Mouse (Mus musculus) stomach, embryonic 14.5 days (tissue): ENCODE results near the gene Erp27. TPM values are rescaled to one million over a fixed set of nuclear protein-coding genes. Genes with fewer than 3 reads are reported as not detected.

Source experiments
- ATAC-seq: fragments of 200-750 bp; cut with Nextera tagmentation; 2 replicates; pipeline ENCODE4 v1.8.0; 2017; ENCODE audit warnings: low read depth, moderate TSS enrichment; ENCODE audit not compliant: insufficient number of reproducible peaks, insufficient read depth, low FRiP score
- H3K27ac ChIP-seq: fragments of 300-500 bp; sonication (generic); 2 replicates; pipeline ENCODE4 v1.5.1; 2014; ENCODE audit warnings: mild to moderate bottlenecking, low read length, moderate library complexity, mixed read lengths
- H3K27me3 ChIP-seq: fragments of 300-500 bp; sonication (generic); 2 replicates; pipeline ENCODE4 v1.6.1; 2014; ENCODE audit warnings: low read length, control low read depth, mixed read lengths; ENCODE audit not compliant: control insufficient read depth, insufficient read depth
- H3K36me3 ChIP-seq: fragments of 300-500 bp; sonication (generic); 2 replicates; pipeline ENCODE4 v1.6.1; 2014; ENCODE audit warnings: mild to moderate bottlenecking, control low read depth, low read length, moderate library complexity, mixed read lengths; ENCODE audit not compliant: control insufficient read depth, insufficient read depth
- H3K4me1 ChIP-seq: fragments of 300-500 bp; sonication (generic); 2 replicates; pipeline ENCODE4 v1.6.1; 2014; ENCODE audit warnings: low read length, control low read depth, mixed read lengths; ENCODE audit not compliant: control insufficient read depth, insufficient read depth
- H3K4me2 ChIP-seq: fragments of 300-500 bp; sonication (generic); replicated peaks from 2 replicates; pipeline ENCODE4 v1.6.1; 2014; ENCODE audit warnings: low read depth, low read length, control low read depth
- H3K4me3 ChIP-seq: fragments of 300-500 bp; sonication (generic); 2 replicates; pipeline ENCODE4 v1.5.1; 2014; ENCODE audit warnings: low read depth, low read length, control low read depth
- H3K9ac ChIP-seq: fragments of 300-500 bp; sonication (generic); replicated peaks from 2 replicates; pipeline ENCODE4 v1.6.1; 2014; ENCODE audit warnings: low read depth, mild to moderate bottlenecking, control low read depth, low read length, moderate library complexity, mixed read lengths
- H3K9me3 ChIP-seq: fragments of 300-500 bp; sonication (generic); 2 replicates; pipeline ENCODE4 v1.6.1; 2016; ENCODE audit warnings: low read depth, low read length, control low read depth; ENCODE audit not compliant: control insufficient read depth
- WGBS: fragments of 180-500 bp; shearing (Covaris S2); extraction: QIAGEN DNeasy Blood & Tissue Kit; methylation state at CpG from one replicate; pipeline ENCODE4 v1.1.7; 2014; 5-methylcytosine and 5-hydroxymethylcytosine counted together
- polyA plus RNA-seq: library from polyadenylated mRNA; unstranded; fragments of >200 nt; fragmentation: Nextera tagmentation; extraction: Ambion mirVana; gene quantifications from 2 replicates; pipeline ENCODE4 v1.2.1, GENCODE M21; 2014

The Erp27 gene
- polyA plus RNA-seq, 1 experiment from 2014 or later, result 0.48 TPM

GRCm38 (mm10) chr6:136906937-136907293, 15.1 kb downstream of the Erp27 start:
- peaks cover 31% of the 10 kb centered on the region for H3K4me1 ChIP-seq
- 71% methylated on average over 10 of the region's 10 CpGs for WGBS

GRCm38 (mm10) chr6:136906283-136906936, 15.6 kb downstream of the Erp27 start:
- 71% methylated on average over 19 of the region's 19 CpGs for WGBS
- peak overlapping the region; percentile 39; the same call in 1 of the 2 replicates for H3K27ac ChIP-seq
- no peak overlapping the region for H3K9ac ChIP-seq
- no peak overlapping the region for H3K4me2 ChIP-seq
- no peak overlapping the region for H3K4me3 ChIP-seq
- H3K36me3 ChIP-seq, result no peaks in the 10 kb centered on the region
- H3K4me1 ChIP-seq, result peaks cover 31% of the 10 kb centered on the region
- H3K9me3 ChIP-seq, result no peaks in the 10 kb centered on the region
- no peak for ATAC-seq
- no peaks in the 10 kb centered on the region for H3K27me3 ChIP-seq

More at GRCm38 (mm10) chr6:136906937-136907293, 15.1 kb downstream of the Erp27 start:
- ATAC-seq, result no peak
- no peak overlapping the region for H3K4me2 ChIP-seq
- no peaks in the 10 kb centered on the region for H3K27me3 ChIP-seq
- no peaks in the 10 kb centered on the region for H3K9me3 ChIP-seq
- no peak overlapping the region for H3K9ac ChIP-seq
- no peaks in the 10 kb centered on the region for H3K36me3 ChIP-seq
- no peak overlapping the region for H3K4me3 ChIP-seq
- H3K27ac ChIP-seq, result peak overlapping the region; percentile 39; the same call in 1 of the 2 replicates

- 67% methylated on average over 8 of the region's 8 CpGs for WGBS
- Histone ChIP-seq H3K36me3 (no peaks in the 10 kb centered on the region), H3K27ac (no peak overlapping the region), H3K9me3 (no peaks in the 10 kb centered on the region), H3K4me1 (peaks cover 8% of the 10 kb centered on the region; the same call in 1 of the 2 replicates), H3K9ac (no peak overlapping the region), H3K27me3 (no peaks in the 10 kb centered on the region), H3K4me3 (no peak overlapping the region), H3K4me2 (no peak overlapping the region)
- ATAC-seq, result no peak
Observed at GRCm38 (mm10) chr6:136903885-136904470, 18.0 kb downstream of the Erp27 start.

GRCm38 (mm10) chr6:136902527-136902926, 19.5 kb downstream of the Erp27 start:
- Histone ChIP-seq H3K9ac (no peak overlapping the region), H3K4me3 (no peak overlapping the region), H3K27ac (no peak overlapping the region), H3K27me3 (no peaks in the 10 kb centered on the region), H3K36me3 (no peaks in the 10 kb centered on the region), H3K9me3 (no peaks in the 10 kb centered on the region), H3K4me1 (peaks cover 14% of the 10 kb centered on the region; the same call in 1 of the 2 replicates), H3K4me2 (no peak overlapping the region)
- WGBS, result 87% methylated on average over 9 of the region's 9 CpGs
- ATAC-seq, result no peak

- no peak; the same call in 1 of the 2 replicates for ATAC-seq
Observed at GRCm38 (mm10) chr6:136901010-136901409, 21.0 kb downstream of the Erp27 start.

GRCm38 (mm10) chr6:136900369-136901009, 21.5 kb downstream of the Erp27 start:
- Histone ChIP-seq H3K27me3 (no peaks in the 10 kb centered on the region), H3K4me3 (no peak overlapping the region), H3K9ac (no peak overlapping the region), H3K4me1 (peaks cover 8% of the 10 kb centered on the region; the same call in 1 of the 2 replicates), H3K27ac (peak overlapping the region; percentile 27; the same call in 1 of the 2 replicates), H3K9me3 (no peaks in the 10 kb centered on the region), H3K4me2 (no peak overlapping the region), H3K36me3 (no peaks in the 10 kb centered on the region)
- ATAC-seq, result peak; percentile 59
- WGBS, result 34% methylated on average over 4 of the region's 4 CpGs

More at GRCm38 (mm10) chr6:136901010-136901409, 21.0 kb downstream of the Erp27 start:
- peaks cover 8% of the 10 kb centered on the region; the same call in 1 of the 2 replicates for H3K4me1 ChIP-seq
- peak overlapping the region; percentile 27; the same call in 1 of the 2 replicates for H3K27ac ChIP-seq
- H3K36me3 ChIP-seq, result no peaks in the 10 kb centered on the region
- H3K9ac ChIP-seq, result no peak overlapping the region
- H3K4me3 ChIP-seq, result no peak overlapping the region
- no peaks in the 10 kb centered on the region for H3K9me3 ChIP-seq
- no peak overlapping the region for H3K4me2 ChIP-seq
- H3K27me3 ChIP-seq, result no peaks in the 10 kb centered on the region
- 55% methylated on average over 2 of the region's 2 CpGs for WGBS

GRCm38 (mm10) chr6:136898954-136899353, 23.0 kb downstream of the Erp27 start:
- Histone ChIP-seq H3K27ac (no peak overlapping the region; the same call in 1 of the 2 replicates), H3K9me3 (no peaks in the 10 kb centered on the region), H3K4me2 (no peak overlapping the region), H3K4me1 (peaks cover 16% of the 10 kb centered on the region), H3K27me3 (no peaks in the 10 kb centered on the region), H3K36me3 (no peaks in the 10 kb centered on the region), H3K9ac (no peak overlapping the region), H3K4me3 (no peak overlapping the region)
- WGBS, result 72% methylated on average over 2 of the region's 2 CpGs
- ATAC-seq, result no peak

GRCm38 (mm10) chr6:136898222-136898621, 23.8 kb downstream of the Erp27 start:
- H3K9ac ChIP-seq, result no peak overlapping the region
- 24% methylated on average over 4 of the region's 4 CpGs for WGBS
- H3K36me3 ChIP-seq, result no peaks in the 10 kb centered on the region
- no peaks in the 10 kb centered on the region for H3K27me3 ChIP-seq
- H3K9me3 ChIP-seq, result no peaks in the 10 kb centered on the region
- H3K4me3 ChIP-seq, result no peak overlapping the region
- no peak for ATAC-seq
- no peak overlapping the region for H3K4me2 ChIP-seq
- H3K4me1 ChIP-seq, result peaks cover 16% of the 10 kb centered on the region
- H3K27ac ChIP-seq, result peak overlapping the region; percentile 81; the same call in 1 of the 2 replicates
